Mouse (Mus musculus): ENCODE data around the gene Ap1g1.
"Not testable (repeated sequence)": the region's sequence is repeated elsewhere in the genome, so short reads cannot be mapped to it uniquely, and the experiment has no call there.

Gene Ap1g1

DNA sequence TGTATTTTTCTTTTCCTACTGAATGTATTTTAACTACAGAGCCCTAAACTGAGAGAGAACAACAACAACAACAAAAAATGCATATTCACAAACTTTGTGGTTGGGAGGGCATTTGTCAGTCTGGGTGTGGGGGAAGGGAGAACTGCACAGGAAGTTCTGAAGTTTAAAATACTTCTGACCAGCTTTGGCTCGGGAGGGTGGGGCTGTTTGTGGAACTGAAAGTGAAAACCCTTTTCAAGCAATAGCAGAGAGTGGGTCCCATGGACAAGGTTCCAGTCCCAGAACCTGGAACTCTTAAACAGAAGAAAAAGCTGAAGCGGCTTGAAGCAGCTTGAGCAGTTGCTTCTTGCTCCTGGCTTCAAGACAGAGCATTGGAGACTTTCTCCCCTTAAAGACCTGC lies 85.0 kb downstream of the Ap1g1 start:
- in situ Hi-C loops (cut with MboI, MseI), result no loop called here

DNA sequence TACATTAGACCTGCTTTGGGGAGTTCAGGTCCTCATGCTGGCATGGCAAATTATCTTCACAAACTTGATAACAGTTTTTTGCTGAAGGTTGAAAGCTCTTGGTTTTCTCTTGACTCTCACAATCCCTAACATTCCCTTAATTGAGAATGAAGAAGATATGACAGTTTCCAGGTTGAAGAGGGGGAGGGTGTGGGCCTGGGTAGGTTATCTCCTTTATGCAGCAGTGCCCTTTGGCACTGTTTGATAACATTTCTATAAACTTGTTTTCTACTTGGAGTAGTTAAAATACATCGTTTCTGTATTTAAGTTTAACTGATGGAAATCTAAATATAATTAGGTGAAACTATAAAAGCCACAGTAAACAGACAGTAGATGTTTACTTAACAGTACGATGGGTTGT lies 86.4 kb downstream of the Ap1g1 start:
- in situ Hi-C loops (cut with MboI, MseI), result no loop called here

DNA sequence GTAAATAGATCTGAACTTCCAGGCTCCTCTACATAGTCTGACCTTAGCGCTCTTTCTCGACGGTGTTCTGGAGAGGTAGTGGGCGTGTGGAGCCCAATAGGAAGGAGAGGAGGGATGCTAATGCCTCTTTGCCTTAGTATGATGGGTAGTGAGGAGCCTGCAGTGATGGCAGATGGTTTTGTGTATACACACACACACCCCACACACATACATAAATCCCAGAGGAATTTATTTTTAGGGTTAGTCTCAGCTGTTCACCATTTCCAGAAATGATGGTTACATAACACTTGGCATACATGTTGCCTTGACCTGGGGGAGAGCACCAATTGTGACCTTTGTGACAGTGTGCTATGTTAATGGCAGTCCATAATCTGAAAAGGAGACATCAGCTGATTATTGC lies 87.2 kb downstream of the Ap1g1 start:
- in situ Hi-C loops (cut with MboI, MseI), result no loop called here

DNA sequence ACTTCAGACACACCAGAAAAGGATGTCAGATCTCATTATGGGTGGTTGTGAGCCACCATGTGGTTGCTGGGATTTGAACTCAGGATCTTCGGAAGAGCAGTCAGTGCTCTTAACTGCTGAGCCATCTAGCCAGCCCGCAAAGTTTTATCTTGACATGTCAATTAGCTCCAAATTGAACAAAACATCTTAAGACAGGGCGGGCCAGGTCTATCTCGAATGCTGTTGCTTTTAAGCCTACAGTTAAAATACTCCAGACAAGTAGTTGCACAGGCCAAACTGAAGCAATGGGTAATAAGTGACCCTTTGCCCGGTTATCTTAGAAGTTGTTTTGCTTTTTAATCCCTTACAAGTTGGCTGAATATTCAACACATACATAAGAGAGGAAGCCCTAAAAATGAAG lies 88.3 kb downstream of the Ap1g1 start:
- in situ Hi-C loops (cut with MboI, MseI), result no loop called here

DNA sequence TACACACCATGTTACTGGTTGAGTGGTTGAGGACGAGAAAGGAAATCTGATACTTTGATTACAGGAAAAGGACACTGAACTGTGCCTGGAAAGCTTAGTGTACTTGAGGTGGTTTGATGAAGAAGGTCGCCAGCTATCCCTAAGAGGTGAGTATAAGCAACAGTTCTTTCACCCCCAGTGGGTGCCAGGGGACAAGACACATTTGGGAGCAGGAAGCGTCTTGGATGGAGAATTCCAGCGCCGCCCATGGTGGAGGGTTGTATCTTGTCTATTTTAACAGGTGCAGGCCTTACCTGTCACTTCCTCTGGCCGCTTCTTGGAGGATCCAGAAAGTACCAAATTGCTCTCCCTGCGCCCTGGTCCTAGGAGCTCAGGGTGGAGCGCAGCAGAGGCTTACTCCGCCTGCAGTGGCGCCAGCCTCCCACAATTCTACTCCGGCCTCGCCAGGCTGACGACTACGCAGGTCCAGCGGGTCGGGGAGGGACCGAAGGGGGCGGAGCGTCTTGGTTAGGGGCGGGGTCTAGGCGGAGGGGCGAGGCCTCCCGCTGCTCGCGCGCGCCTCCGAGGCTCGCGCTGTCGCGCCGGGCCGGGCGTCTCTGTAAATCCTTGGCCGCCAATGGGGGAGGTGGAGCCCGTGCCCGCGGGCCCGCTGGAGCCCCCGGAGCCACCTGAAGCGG lies 89.8 kb downstream of the Ap1g1 start, which contains the start of gene Phlpp2:
Gene Phlpp2 (plus strand): TSS at position 540 of the 677 bp plus-strand sequence.
- in situ Hi-C loops (cut with MboI, MseI), result no loop called here

DNA sequence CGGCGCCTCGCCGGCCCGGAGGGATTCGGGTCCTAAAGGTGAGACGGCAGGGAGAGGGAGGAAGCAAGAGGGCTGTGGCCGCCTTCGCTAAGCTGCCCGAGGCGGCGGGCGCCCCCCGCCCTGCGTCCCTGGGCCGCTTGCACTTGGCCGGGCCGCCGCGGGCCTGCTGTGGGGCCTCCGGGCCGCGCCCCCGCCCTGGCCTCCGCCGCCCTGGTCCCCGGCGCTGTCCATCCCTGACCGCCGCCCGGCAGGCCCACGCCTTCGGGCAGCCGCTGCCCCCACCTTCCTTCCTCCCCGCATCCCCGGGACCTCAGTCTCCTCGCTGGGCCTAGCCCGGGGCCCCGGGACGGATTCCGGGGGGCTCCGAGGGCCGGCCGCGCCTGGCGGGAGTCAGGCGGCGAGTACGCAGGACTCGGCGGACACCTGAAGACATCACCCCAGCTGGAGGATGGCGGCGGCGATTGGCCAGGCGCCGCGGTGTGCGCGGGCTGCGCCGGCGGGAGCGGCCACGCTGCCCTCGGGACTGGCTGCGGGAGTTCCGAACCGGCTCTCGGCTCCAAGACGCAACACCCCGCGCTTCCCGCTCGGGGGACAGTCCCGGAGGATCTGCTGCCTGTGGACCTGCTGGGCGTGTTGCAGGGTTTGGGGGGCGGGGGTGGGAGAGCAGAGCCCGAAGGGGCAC lies 90.5 kb downstream of the Ap1g1 start:
- in situ Hi-C loops (cut with MboI, MseI), result no loop called here

DNA sequence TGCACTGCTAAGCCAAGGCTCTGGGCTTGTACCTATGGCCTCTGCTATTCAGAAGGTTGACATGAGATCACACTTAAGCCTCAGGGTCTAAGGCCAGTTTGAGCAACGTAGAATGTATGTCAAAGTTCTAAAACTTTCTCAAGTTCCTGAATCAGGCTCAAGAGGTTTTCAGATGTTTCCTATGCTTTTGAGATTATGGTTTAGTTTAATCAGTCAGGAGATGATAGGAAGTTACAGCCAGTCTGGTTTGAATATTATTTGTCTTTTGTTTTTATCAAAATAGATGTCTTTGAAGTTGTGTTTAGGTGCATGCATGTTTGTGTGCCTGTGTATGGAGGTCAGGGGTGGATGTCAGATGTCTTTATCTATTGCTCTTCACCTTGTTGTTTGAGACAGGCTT lies 92.7 kb downstream of the Ap1g1 start:
- in situ Hi-C loops (cut with MboI, MseI), result no loop called here

DNA sequence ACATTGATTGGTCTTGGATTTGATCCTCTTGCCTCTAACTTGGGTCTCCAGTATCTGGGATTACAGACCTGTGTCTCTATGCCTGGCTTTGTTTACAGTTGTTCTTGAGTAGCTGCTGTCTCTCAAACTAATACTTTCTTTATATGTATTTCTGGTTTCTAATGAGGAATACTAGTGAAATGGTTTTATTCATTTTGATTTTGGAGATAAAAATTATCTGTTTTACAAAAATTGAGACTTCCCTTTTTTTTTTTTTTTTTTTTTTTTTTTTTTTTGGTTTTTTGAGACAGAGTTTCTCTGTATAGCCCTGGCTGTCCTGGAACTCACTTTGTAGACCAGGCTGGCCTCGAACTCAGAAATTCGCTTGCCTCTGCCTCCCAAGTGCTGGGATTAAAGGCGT lies 95.4 kb downstream of the Ap1g1 start:
- in situ Hi-C loops (cut with MboI, MseI), result not testable (repeated sequence)

DNA sequence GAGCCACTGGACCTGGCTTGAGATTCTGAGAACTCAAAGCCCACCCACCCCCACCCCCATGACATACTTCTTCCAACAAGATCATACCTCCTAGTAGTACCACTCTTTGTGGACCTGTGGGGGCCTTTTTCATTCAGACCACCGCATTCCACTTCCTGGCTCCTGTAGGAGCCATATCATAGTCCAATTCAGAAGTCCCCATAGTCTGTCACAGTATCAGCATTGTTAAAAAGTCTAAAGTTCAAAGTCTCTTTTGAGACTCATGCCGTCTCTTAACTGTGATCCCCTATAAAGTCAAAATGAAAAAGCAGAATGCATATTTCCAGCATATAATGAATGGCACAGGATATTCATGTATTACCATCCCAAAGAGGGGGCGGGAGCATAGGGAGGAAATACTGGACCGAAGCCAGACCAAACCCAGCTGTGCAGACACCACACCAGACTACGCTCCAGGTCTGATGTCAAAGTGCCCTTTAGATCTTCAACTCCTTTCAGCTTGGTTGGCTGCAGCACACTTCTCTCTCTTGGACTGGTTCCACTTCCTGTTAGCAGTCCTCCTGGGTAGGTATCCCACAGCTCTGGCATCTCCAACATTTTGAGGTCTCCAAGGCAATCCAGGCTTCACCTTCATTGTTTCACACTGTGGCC lies 101.8 kb downstream of the Ap1g1 start:
- in situ Hi-C loops (cut with MboI, MseI), result no loop called here

DNA sequence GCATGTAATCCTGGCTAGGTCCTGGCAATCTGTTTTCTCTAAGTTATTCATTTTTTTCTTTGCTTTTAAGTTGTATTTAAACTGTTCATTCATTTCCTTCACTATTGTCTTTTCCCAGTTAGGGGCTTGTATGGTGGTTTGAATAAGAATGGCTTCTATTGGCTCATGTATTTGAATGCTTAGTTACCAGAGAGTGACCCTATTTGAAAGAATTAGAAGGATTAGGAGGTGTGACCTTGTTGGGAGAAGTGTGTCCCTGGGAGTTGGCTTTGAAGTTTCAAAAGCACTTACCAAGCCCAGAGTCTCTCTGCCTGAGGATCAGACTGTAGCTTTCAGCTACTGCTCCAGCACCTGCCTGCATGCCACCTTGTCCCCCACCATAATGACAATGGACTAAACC lies 106.9 kb downstream of the Ap1g1 start:
- in situ Hi-C loops (cut with MboI, MseI), result no loop called here

DNA sequence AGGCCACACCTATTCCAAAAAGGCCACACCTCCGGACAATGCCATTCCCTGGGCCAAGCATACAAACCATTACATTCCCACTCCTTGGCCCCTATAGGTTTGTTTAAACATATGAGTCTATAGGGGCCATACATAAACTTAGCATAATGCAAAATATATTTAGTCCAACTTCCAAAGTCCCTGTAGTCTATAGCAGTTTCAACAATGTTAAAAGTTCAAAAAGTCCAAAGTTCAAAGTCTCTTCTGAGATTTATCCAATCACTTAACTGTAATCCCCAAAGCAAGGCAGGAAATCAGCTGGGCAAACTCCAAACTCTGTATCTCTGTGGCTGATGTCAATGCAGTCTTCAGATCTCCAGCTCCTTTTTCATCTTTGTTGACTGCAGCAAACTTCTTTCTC lies 110.9 kb downstream of the Ap1g1 start:
- in situ Hi-C loops (cut with MboI, MseI), result no loop called here

DNA sequence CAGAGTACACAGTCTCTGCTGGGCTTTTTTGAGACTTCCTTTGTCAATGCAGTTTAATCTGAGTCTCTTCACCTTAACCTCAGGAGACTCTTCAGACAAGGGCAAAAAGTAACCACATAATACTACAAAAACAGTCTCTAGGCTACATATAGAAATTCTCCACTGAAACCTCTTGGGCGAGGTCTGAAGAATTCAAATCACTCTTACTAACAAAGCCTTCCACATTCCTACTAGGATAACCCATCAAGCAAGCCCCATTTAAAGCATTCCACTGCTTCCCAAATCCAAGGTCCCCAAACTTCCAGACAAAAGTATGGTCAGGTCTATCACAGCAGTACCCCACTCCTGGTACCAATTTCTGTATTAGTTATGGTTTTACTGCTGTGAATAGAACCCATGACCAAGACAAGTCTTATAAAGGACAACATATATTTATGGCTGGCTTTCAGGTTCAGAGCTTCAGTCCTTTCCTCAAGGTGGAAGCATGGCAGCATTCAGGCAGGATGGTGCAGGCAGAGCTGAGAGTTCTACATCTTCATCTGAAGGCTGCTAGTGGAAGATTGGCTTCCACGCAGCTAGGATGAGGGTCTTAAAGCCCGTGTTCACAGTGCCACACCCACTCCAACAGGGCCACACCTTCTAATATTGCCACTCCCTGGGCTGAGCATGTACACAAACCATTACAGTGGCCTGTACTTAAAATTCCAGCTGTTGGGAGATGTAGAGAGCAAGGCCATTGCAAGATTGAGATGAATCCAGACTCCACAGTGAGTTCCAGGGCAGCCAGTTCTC lies 112.6 kb downstream of the Ap1g1 start:
- in situ Hi-C loops (cut with MboI, MseI), result no loop called here

DNA sequence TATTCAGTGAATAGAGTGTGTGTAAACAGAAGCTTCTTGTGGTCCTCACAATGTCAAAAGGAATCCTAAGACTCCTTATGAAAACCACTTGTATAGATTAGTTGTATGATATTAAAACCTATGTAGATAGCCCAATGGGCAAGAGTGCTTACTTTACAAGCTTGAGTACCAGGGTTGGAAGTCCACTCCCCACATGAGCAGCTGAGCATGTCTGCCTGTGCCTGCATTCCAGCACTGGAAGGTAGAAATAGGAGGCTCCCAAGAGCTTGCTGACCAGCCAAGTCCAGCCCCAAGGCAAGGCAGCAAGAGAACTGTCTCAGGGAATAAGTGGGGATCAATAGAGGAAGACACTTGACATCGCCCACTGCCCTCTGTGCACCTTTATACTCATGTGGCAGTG lies 116.3 kb downstream of the Ap1g1 start:
- in situ Hi-C loops (cut with MboI, MseI), result no loop called here

DNA sequence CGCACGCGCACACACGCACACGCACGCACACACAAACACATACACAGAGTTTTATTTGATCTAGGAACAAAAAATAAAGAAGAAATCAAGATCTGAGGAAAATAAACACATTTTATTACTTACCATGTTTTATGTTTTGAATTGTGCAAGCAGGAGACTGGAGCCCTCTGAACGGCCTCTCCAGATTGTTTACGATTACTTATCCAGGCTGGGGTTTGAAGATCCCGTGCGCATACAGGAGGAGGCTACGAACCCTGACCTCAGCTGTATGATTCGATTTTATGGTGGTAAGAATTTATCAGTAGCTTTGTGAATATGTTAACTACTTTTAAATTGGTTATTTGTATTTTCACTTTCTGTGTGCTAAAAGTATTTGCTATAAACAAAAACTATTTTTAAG lies 117.0 kb downstream of the Ap1g1 start:
- in situ Hi-C loops (cut with MboI, MseI), result no loop called here

DNA sequence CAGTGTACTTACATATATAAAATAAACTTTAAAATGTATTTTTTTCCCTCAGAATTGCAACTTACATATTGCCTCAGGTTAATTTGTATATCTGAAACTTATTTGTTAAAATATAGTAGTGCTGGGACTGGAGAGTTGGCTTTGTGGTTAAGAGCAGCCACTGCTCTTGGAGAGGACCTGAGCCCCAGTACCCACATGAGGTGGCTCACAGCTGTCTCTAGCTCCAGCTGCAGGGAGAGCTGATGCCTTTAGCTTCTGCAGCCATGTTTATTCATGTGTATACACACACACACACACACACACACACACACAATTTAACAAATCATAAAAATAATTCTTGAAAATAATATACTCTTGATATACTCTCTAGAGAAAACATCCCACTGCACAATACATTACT lies 124.0 kb downstream of the Ap1g1 start:
- in situ Hi-C loops (cut with MboI, MseI), result no loop called here

DNA sequence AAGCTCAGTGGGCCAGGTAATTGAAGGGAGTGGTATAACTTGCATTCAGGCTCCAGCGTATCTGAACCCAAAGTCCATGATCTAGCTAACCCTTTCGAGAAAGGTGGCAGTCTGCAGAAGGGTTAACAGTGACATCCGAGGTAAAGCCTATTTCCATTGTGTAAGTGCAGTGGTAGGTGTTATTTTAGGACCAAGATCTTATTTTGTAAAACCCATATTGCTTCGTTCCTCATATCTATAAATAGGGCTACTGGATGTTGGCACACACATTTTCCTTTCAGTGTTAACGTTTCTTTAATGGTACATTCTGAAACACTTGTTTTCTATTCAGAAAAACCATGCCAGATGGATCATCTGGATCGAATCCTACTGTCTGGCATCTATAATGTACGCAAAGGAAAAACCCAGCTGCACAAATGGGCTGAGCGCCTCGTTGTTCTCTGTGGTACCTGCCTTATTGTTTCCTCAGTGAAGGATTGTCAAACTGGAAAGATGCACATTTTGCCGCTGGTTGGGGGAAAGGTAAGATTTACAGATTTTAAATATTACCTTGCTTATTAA lies 125.6 kb downstream of the Ap1g1 start:
- in situ Hi-C loops (cut with MboI, MseI), result no loop called here

DNA sequence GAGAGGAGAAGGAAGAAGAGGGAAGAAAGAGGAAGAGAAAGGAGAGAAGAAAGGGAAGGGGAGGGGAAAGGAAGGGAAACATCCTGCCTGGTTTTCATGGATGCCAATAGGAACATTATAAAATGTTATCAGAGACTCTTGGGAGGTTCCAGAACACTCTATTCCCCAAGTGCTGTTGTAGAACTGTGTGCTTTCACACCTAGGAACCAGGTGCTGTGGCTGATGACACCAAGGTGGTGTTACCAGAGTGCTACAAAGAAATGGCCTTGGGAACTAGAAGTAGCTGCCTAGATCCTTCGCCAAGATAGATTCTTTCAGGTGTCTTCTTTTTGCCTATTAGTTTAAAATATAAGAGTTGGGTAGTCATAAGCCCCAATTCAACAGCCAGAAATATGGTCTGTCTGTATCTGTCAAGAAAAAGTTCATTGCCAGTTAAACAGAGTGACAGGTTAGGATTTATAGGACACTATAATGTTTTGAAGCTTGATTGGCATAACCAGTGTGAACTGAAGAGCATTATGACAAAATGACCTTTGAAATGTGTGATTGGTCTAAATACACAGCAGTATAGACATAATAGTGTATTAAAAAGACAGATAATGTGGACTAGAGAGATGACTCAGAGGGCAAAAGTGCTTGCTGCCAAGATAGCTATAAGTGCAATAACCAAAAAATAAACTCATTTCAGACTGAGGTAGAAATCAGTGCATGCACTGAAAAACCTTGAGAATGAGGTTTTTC lies 126.7 kb downstream of the Ap1g1 start:
- in situ Hi-C loops (cut with MboI, MseI), result no loop called here

DNA sequence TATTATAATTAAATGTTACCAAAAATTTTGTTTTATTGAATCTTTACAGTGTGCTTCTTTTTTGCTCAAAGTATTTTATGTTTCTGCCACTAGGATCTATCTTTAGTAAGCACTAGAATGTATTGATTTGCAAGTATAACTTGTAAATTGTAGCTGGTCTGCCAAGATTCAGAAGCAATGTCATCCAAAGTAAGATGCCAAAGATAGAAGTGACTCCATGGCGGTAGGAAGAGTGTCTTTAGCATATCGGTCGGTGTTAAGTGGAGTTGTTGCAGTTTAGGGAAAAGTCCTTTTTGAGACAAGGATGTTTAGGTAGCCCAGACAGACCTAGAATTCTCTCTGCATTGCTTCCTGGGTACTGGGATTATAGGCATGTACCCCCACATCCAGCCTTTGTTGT lies 128.6 kb downstream of the Ap1g1 start:
- in situ Hi-C loops (cut with MboI, MseI), result no loop called here

DNA sequence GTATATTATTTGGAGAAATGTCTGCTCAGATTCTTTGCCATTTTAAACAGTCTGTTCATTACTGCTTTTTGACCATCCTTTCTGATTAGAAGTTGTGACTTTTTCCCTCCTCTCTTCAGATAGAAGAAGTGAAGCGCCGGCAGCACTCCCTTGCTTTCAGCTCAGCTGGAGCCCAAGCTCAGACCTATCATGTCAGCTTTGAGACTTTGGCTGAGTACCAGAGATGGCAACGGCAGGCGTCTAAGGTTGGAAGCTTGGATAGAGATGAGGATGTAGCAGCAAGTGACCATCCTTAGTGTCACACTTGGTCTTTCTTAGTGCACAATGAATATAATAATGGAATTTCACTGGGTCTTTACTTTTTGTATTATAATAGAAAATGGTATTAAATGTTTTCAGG lies 129.0 kb downstream of the Ap1g1 start:
- in situ Hi-C loops (cut with MboI, MseI), result no loop called here
